Mouse (Mus musculus): ENCODE measurements around the gene Thtpa.

DNA sequence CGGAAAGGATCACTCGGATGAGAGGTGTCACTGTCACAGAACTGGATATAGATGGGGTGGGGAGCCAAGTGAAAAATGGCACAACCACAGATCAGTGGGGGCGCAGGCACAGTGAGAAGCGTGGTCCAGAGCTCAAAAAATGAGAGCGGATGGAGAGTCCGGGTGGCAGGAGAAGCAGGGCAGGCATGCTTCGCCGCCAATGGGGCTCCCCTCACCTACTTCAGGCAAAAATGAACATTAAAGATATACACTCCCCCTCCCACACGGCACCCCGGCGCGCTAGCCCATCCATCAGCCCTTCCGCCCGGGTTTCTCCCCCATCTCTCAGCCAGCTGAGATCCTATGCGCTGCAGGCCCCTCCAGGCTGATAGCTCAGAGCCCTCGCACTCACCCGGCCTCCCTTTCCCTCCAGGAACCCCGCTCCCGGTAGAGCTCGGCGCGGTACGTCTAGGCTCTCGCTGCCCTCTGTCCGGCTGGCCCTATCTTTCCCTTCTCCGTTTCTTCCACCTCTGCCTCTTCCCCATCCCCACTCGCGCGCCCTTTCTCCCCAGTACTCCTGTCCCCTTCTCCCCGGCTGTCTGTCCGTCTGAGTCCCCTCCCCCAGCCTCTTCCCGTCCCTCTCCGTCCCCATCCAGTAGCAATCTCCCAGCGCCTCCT lies 3.2 kb upstream of the Thtpa start:
- no peak for TF ChIP-seq CTCF (IDR thresholded peaks at IDR 0.05; ENCODE audit: borderline replicate concordance, insufficient read depth, low read depth, low read length)
- TF ChIP-seq POLR2A (IDR thresholded peaks at IDR 0.05; ENCODE audit: borderline replicate concordance, insufficient read depth, low read length): no peak
